Mouse (Mus musculus) natural killer cell, adult 2 months (primary cell): ENCODE results near the gene Ptma.
"Not testable (repeated sequence)": the region's sequence is repeated elsewhere in the genome, so short reads cannot be mapped to it uniquely, and the experiment has no call there.

Experiments used
- DNase-seq, 2 experiments: peaks; one replicate each; pipeline ENCODE4 v3.0.0; 2022; ENCODE audit warnings: low spot score in 2 of 2

The Ptma gene

DNA sequence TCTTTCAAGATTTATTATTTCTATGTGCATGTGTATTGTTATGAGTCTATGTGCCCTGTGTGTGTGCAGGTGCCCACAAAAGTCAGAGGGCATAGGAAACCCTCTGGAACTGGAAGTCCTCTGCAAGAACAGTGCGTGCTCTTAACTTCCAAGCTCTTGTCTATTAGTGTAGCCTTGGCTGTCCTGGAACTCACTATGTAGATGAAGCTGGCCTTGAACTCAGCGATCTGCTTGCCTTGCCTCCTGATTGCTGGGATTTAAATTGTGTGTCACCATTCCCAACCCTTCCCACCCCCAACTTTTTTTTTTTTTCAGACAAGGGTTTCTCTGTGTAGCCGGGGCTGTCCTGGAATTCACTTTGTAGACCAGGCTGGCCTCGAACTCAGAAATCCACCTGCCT is 30.2 kb upstream of the Ptma start:
- no peak for DNase-seq

DNA sequence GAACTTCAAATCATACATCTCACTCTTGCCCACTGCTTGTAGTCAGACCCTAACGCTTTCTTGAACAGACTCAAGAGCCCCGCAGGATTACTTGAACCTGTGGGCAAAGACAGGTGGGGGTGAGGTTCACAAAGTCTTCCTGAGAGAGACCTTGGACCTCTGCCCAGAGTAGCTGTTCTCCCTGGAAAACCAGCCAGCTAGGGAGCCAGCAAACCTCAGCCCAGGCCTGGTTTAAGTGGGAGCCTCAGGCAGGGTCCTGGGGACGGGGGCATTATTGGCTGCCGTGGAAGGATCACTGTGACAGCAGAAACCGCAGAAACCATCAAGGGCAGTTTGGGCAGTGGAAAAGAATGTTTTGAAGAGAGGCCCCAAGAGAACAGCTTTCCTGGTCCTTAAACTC is 29.2 kb upstream of the Ptma start:
- DNase-seq, result no peak

DNA sequence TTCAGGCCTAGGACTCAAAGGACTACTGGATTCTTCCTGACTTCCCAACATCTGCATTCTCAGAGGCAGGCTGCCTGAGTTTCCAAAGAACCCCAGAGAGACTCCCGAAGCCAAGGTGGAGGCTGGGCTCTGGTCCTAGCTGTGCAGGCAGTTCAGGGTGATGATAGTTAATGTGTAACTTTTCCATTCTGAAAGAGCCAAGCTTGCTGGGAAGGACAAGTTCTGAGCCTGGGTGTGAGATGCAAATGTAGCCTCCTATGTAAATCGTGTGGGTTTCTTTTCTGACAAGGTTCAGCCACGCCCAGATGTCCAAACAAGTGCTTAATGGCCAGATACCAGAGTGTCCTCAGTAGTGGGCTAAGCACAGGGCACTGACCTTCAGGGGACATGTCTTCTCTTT is 28.5 kb upstream of the Ptma start:
- peak in 1 of 2 experiments; percentile 28 for DNase-seq

DNA sequence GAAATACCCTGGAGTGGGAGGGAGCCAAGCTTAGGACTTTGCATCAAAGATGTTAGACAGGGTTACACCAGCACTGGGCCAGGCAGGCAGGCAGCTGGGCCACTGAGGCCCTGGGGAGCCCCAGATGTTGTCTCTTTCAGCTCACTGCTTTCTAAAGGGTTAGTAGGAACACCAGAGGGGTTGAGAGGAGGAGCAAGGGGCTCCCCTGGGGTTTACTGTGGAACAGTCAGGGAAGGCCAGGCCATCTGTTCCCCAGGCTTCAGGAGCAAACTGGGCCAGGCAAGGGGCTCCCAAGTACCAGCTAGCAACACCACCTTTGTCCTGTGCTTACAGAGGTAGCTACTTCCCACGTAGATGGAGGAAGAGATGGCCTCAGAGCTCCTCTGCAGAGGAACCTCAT is 27.9 kb upstream of the Ptma start:
- no peak for DNase-seq

DNA sequence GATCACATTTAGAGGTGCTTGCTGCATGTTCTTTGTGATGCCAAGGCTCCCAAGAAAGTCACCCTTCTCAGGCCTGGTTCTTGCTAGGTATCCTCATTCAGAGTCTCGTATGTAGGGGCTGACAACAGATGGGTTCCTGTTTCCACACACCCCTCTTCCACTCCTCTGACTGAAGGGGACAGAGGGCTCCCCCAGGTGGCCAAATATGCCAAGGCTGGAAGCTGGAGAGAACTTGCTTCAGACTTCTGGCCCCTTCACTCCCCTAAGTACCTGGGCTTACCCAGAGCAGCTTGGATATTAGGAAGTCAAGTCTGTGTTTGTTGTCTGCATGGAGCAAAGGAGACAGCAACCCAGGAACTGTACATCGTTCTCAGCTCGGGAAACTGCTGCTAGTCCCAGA is 26.6 kb upstream of the Ptma start:
- peak; percentile 41 to 77 for DNase-seq

DNA sequence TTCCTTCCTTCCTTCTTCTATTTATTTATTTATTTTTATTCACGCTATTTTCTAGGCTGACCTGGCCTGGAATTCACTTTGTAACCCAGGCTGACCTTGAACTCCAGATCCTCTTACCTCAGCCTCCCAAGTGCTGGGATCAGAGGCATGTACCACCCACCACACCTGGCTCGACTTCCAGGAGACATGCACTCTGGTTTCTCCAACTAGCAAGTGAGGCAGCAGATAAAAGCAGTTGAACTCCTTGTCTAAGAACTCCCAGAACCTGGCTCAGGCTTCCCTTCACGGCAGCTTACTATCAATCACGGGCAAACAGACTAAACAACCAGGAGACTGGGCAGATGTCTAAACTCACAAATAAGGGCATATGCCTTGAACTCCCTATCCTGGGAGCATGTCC is 25.8 kb upstream of the Ptma start:
- DNase-seq, result no peak

DNA sequence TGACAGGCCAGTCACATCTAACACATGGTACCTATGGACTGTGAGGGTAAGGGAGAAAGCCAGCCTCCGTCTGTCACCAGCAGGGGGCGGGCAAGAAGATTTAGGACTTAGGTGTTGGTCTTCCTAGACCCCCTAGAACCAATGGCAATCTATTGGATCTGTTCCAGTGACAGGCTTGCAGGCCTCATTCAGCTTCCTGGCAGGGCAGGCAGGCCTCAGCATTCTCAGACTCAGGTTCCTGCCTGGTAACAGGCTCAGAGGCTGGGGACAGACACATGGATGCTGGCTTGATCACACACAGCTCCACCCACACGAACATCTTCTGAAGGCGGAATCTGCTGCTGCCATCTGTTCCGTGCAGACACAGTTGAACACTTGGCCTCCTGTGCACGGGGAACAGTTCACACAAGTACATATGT is 25.4 kb upstream of the Ptma start:
- peak; percentile 52 to 72 for DNase-seq

DNA sequence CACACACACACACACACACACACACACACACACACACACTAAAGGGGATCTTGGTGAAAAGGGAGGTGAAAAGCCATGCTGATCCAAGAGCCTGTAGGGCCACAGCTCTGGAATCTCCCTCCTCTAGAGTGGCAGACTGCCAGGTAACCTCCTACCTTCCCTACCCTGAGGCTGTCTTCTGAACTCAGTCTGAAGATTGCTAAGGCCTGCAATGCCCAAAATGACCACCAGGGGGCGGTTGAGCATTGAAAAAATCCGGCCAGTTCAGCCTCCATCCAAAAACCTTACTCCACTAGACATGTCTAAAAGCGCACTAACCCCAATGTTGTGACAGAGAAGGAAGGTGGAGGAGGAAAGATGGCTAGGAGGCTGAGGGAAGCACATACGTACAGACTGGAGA is 25.0 kb upstream of the Ptma start:
- DNase-seq, result peak; percentile 90 to 93

DNA sequence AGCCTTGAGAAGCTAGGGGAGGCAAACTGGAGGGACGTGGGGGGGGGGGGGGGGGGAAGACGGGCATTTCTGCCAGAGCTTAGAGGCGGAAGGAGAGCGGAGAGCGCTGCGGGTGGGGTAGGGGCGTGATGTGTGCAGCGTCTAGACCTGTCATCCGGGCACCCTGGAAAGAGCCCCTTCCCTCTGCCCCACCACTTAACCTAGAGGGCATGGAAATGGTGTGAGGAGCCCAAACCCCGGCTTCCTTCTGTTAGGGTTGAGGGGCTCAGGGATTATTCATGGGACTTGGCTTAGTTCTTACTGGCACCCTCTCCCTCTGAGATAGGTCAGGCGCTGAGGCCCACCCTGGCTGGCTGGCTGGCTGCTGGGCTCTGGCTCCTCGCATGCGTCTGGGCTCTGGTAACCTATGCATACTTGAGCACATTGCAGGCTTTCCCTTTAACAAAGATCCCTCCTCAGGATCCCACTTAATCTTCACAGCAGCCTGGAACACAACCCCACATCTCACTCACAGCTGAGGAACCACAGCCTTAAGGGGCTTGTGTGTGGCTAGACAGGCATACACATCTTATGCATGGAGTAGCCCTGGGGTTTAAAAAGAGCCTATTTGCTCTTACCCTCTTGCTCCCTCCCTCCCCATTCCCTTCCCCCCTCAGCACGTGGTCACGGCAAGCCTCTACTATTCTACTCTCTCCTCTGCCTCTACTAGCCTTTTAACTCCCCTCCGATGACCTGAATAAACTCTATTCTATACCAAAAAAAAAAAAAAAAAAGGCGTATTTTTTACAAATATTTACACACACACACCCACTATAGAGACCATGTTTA is 24.1 kb upstream of the Ptma start:
- DNase-seq, result no peak

DNA sequence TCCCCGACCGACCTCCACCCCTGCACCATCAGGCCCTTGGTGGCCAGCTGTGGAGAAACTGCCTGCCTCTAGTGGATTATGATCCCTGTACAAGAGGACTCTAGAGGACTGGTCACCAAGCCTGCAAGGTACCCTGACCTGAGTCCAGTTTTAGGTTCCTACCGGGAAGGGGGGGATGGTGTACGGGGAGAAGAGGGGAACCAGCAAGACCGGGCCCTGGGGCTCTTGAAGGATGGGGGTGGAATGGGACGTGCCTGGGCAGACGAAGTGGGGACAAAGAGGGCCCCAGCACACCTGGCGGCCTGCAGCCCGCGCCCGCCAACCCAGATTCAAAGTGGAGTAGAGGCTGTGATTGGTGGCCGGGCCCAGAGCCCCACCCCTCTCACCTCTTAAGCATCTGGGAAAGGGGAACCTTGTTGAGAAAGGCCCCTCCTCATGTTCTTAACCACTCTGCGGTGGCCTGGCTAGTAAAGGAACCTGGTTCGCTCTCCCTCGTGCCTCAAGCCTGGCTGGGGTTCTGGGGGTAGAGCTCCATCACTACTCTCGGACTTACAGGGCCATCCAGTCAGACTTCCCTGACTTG is 23.3 kb upstream of the Ptma start:
- DNase-seq, result peak in 1 of 2 experiments; percentile 62

DNA sequence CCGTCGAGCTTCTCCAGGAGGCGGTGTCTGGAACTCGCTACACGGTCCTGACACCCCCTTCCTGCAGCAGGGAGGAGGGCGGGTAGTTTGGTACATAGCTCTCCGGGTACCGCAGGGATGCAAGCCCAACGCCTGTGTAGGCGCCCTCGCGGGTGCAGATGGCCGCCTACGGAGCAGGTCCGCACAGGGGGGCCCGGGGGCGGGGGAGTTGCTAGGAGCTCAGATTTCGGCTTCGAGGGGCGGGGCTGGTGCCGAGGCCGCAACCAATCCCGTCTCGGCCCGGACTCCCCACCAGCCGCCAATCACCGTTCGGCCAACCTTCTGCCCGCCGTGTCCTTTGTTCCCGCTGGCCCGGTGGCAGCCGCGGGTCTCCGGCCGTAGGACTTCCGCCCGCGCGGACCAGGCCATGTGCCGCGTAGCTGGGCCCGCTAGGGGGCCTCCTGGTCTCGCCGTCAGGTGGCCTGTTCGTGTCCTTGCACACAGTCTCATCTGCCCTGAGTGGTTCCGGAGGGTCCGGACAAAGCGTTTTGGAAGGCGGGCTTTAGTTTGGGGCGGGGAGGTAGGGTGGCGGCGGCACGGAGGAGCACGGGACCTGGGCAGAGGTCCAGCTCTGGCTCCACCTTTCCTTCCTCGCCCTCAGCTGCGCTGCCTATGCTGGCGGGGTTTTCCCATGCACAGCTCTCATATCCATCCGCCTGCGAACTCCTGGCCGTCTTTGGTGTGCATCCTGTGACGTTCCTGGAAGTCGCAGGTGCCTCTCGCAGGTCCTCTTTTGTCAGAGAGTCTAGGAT is 22.4 kb upstream of the Ptma start:
- DNase-seq, result peak; percentile 85 to 87

DNA sequence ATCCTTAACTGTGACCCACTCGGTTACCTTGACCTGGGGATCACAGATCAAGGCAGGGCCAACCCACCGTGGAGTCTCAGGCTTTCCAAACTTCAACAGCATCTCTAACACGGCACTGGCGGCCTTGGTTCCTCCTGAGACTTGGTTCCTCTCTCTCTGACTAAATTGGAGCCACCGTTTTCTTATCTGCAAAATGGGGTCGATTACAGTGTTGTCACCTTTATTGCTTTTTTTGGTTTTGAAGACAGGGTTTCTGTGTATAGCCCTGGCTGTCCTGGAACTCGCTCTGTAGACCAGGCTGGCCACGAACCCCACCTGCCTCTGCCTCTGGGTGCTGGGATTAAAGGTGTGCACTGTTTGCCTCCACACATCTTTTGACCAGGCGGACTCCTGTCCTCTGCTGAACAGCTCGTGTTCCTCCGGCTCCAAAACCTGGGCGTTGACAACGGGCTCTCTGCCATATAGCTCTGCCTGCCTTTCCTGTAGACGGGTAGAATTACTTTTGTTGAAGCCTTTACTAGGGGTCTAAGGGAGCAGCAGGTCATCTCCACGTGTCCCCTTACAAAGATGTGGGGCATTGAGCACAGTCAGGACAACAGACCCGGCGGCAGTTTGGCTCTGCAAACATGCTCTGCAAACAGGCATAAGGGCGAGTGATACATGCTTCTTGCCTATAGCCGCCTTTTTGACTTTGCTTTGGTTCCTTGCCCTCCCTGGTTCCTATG is 21.7 kb upstream of the Ptma start:
- DNase-seq, result no peak

DNA sequence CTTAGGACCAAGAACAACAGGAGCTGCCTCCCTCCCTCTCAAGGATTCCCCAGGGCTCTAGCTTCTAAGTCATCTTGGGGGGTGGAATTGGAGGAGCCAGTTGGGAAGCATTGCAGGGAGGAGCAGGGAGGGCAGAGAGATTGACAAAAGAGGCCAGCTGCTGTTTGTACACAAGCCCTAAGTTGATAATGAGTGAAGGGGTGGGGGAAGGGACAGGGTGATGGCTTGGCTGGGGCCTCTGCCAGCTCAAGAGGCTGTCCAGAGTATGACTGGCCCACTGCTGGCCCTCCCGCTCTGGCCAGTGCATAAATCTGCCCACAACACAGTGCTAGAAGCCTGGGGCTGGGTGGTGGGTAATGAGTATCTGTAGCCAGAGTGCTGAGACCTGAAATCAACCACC is 21.1 kb upstream of the Ptma start:
- no peak for DNase-seq

DNA sequence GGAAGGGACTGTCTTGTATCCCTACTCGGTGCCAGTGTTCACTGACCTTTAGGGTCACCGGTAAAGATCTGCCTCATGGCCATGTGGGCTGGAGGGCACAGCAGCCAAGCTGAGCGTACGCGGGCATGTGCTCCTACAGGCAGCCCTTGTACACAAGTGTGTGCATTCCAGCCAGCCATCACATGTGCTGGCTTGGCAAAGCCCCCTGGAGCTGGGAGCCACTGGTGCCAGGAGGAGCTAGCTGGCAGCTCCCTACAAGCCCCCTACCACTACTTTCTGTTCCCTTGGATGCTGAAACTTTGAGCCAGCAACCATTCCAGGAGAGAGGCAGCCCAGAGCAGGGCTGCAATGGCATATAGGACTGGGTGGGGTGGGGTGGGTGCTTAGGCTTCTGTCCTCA is 20.1 kb upstream of the Ptma start:
- DNase-seq, result no peak

DNA sequence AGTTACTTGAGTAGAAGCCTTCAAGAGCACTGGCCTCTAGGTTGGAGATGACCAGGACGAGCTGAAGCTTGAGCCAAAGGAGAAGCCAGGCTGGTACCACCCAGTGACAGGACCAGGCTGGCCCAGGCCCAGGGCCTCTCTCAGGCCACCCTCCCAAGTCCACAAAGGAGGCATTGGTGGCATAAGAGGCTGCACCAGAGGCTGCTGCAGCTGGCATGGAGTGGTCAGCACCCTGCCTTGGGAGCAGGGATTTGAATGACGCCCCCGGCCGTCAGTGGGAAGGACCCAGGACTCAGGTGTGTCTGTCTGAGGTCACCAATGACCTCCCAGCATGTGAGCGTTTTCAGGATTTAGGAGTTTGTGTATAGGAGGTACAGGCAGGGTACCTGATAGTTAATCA is 18.7 kb upstream of the Ptma start:
- no peak for DNase-seq

DNA sequence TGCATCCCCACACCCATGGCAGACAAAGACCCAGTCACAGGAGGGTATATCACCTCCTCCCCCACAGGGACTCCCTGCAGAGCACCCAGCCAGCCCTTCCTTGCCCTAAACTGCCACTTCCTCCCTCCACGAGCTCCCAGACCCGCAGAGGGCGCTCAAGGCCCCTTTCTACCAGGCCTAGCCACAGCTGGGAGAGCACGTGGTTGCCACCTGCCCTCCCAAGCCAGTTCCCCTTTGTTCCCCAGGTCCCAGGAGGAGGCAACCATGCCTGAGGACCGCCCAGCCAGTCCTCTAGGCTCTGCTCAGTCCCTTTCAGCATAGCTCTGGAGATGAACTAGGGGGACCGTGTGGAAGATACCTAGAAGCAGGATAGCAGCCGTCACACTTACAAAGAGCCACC is 17.1 kb upstream of the Ptma start:
- DNase-seq, result peak; percentile 80 to 92

DNA sequence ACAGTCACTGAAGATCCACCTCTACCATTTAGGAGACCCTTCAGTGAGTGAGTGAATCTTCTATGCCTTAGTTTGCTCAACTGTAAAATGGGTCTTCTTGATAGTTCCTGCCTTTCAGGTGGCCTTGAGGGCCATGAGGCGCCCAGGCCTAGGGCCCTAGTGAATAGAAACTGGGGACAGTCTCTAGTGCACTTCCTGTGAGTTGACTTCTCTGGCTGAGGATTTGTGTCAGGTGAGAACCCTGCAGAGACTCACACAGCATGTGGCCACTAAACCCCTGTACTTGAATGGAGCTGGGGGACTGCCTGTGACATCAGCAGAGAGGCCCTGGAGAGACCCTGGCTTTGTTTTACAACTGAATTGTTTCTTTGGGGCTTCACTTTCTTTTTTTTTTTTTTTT is 16.3 kb upstream of the Ptma start:
- DNase-seq, result no peak

DNA sequence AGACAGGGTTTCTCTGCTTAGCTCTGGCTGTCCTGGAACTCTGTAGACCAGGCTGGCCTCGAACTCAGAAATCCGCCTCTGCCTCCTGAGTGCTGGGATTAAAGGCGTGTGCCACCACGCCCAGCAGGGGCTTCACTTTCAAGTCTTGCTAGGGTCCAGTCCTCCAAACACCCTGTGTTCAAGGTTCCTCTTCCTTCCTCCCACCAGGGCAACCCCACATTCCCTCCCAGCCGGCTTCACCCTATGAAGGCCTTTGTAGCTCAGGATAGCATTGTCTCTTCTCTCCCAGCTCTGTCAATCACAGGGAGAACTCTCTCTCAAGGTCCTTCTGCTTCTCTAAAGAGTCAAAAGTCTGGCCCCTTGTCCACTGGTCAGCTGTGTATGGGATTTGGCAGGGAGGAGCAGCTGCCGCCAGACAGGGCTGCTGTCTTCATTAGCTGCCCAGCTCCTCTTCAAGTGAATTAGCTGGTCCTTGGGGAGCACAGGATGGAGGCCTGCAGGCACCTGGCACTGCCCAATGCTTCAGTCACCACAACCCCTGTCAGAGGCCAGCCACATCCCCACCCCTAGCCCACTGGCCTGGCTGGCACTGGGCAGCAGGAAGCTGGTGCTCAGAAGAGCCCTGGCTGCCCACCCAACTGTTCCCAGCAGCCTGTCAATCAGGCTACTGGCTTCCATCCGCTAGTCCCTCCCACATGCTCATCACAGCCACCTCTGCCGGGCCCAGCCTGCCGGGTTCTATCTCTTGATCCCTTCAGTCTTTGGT is 15.7 kb upstream of the Ptma start:
- no peak for DNase-seq

DNA sequence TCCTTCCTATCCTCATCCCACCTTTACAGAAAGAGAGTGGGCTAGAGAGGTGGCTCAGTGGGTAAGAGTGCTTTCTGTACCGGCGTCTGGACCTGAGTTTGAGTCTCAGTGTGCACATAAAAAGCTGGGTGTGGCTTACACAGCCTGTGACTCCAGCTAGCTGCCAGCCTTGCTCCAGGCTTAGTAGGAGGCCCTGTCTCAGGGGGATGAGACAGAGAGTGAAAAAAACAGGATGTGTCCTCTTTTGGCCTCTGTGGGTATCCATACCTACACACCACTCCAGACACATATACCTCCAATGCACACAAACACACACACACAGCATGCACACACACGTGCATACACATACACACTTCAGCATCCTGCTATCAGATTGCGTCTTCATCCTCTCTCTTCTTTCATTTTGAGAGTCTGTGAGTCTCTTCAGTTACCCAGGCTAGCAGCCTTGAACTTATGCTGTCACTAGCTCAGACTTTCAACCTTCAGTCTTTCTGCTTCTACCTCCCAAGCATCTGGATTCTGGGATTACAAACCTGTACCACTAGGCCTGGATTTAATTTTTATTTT is 14.3 kb upstream of the Ptma start:
- DNase-seq, result no peak

DNA sequence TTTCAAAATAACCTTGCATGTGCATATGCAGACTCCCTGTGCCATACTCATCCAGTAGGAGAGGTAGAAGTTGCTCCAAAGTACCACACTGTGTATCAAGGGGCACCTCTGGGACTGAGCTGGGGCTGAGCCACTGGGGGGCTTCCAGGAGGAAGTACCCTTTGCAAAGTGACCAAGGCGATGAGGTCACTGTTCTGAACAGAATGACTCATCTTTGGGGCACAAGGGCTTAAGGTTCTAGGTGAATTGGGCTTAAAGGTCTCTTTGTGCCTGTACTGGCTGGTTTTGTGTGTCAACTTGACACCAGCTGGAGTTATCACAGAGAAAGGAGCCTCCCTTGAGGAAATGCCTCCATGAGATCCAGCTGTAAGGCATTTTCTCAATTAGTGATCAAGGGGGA is 13.5 kb upstream of the Ptma start:
- not testable (repeated sequence) for DNase-seq
